Mouse (Mus musculus) urinary bladder, postnatal 25 days (tissue): ENCODE results near the gene Cyp4x1.
"Not testable (repeated sequence)": the region's sequence is repeated elsewhere in the genome, so short reads cannot be mapped to it uniquely, and the experiment has no call there.

Experiments used
- DNase-seq: peaks from one replicate; pipeline ENCODE4 v3.0.0; 2022; ENCODE audit warnings: low spot score

The Cyp4x1 gene

DNA sequence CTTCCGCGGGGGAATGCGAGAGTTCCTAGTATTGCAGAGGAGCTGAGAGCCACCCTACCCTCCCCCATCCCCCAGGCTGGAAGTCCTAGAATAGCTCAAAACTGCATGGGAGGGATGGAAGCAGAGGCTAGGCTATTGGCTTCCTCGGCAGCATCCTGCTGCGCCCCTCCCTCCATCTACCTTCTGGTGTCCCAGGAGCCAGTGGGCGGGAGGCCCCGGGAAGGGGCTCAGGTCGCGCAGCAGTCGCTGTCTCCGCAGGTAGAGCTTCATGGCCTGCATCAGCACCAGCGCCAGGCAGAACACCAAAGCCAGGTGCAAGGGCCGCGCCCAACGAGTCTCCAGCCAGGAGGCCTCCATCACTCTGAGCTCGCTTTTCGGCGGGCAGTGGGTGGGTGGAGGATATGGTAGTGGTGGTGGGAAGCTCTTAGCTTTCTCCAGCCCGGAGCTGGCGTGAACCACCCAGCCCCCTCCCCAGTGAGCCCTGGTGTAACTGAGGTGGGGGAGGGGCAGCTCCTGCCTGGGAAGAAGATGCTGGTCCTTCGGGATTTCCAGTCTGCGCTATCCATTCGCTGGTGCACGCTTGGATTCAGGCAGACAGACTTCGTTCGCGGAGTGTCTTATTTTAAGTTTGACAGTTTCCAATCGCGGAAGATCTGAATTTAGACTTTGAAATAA lies at the start of gene Cyp4x1:
Gene Cyp4x1 (minus strand): TSS at position 661 of the 675 bp plus-strand sequence.
- DNase-seq = no peak

DNA sequence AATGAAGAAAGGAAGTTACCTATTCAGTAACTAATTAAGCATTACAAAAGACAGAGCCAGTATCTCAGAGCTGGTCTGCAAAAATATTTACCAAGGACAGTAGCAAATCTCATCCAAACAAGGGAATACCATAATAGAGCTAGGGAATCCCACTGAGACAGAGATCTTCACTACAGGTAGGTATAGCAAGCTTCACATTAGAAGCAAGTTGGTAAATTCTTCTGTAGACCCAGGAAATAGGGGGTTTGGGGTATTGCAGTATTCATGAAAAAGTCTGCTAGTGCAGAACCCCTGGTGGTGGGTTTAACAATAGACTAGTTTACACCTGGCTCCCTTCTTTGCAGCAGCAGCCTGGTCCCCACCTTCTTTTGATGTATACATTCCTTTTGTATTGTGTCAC lies 42.1 kb upstream of the Cyp4x1 start:
- not testable (repeated sequence) for DNase-seq

DNA sequence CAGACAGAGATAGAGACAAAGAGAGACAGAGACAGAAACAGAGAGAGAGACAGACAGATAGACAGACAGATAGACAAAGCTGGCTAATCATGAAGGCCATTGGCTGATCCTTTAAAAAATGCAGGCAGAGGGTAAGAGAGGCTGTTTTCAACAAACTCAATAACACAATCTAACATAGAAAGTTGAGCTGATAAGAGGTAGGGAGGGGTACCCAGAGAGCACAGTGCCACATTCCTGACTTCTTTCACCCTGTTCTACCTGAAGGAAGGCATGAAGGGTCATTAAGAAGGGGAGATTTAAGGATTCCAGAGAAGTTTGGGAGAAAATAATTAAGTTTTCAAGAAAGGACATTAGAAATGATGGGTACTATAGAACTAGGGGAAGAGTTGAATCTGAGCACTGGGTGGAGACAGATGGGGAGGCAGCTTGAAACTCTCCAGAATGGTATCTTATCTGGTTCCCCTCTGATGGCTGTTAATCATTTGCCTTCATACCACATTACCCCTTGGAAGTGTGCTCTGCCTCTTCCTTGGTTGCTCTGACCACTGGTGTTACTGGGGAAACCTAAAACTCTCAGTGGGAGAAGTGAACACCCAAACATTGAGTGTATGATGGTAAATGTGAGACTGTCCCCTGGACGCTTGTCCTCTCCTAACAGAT lies 40.7 kb upstream of the Cyp4x1 start:
- DNase-seq = no peak

DNA sequence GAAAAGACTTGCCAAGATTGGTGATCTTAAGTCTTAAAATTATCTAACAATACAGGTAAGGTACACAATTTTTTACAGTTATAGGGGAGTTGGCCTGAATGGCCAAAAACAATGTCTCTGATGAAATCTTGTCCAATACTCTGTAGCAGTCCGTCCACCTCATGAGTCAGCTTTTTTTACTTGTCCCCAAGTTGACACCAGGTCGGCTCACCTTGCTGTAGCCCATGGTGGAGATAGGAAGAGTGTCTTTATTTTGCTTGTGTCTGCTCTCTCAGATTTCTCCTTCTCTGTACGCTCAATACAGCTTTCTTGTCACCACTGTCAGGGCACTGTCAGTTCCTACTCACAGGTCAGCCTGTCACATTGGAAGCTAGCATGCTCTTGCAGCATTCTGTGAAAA lies 24.9 kb upstream of the Cyp4x1 start:
- not testable (repeated sequence) for DNase-seq

DNA sequence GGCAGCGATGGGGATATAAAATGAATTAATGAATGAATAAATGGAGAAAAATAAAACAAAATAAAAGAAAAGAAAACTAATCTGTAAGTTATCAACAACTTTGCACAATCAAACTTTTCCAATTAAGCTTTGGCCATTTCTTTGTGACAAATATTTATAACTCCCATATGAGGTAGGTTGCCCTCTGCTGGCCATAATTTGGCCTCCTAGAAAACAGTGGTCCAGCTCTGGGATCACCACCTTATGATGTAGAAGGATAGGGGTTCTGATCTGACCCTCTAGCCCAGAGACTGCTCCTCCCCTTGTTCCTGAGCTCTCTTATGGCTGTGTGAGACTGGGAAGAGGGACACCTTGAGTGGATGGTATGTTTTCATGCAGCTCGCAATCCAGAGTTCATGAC lies 20.6 kb upstream of the Cyp4x1 start:
- no peak for DNase-seq

DNA sequence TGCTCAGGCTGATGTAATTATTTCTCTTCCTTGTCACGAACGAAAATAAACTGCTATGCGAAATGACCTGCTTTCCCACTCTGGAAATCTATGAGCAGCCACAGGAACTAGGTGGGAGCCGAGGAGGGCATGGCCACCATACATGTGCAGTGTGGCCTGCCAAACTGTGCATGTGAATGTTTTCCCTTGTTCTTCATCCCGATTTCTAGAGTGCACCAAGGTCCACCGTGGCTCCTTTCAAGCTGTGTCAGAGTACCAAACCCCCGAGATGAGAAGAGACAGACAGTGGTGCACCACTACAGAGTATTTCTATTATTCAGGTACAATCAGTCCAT lies 182 bp upstream of the Cyp4x1 start:
- DNase-seq = no peak

DNA sequence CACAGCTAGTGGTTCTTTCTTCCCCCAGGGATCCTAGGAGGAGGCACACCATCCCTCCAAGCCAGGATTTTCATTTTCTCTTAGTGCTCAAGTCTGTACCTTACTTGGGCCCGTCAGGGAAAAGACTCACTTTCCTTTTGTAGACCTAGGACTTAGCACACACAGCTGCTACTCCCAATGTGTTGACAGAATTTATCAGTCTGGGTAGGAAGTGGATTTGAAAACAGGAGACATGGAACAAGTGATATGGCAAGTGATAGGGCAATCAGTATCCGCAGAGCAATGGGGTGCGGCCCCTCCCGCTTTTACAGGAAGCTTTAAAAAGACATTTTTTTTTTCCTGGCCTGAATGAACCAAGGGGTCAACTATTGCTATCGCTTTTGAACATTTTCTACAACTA lies 996 bp downstream of the Cyp4x1 start:
- no peak for DNase-seq

DNA sequence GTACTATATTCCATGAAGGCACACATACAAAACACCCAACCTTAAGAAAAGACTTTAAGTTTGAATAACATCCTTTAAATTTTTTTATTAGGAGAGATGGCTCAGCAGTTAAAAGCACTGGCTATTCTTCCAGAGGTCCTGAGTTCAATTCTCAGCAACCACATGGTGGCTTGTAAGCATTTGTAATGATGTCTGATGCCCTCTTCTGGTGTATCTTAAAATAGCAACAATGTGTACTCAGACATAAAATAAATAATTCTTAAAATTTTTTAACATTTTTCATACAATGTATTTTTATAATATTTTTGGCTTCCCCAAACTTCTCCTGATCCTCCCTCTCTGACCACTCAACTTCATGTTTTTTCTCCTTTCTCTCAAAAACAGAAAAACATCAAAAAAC lies 9.4 kb downstream of the Cyp4x1 start:
- DNase-seq = no peak

DNA sequence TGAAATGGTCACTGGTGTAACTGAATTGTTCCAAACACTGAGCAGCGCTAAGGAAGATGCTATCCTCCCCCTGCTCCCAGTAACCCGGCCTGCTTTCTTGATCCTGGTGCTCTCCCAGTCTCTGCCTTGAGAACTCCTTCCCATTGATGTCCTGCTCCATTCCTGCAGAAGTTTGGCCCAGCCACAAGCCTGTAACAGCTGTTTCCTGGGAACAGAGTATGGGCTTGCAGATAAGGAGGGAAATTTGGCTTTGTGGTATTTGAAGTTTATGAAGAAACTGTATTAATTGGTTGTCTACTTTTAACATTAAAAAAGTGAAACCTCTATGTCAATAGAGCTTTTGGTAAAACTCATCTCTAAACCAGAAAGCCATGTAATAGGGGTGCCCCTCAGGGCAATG lies 10.6 kb downstream of the Cyp4x1 start:
- DNase-seq = no peak

DNA sequence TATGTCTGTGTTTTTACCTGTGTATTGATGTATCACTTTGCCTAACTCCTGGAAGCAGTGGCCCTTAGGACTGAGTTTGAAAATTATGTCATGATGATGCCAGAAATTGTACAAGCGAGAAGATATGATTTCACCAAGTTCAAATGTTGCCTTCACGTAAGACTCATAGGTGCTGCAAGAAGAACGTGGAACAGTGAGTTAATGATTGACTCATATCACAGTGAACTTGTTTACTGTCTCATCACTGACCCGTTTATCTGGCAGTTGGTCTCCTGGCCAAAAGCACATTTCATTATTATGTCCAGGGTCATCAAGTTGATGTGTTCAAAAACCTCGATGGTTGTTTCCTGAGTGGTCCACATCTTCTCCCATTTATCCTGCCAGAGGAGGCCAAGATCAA lies 12.5 kb downstream of the Cyp4x1 start:
- no peak for DNase-seq

DNA sequence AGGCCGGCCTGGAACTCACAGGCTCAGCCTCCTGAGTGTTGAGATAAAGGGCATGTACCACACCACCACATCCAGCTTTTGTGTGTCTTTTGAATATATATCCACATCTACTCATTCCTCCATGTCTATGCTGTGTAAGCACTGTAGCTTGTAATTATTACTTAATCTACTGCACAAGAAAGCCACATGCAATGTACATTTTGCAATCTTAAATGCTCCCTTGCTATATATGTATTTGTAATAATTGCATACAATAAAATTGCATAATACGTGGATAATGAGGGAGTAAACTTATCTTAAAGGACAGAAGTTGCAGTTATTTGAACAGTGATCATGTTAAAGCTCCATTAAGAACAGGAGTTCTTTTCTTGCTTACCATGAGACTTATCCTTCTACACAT lies 12.9 kb downstream of the Cyp4x1 start:
- DNase-seq = no peak

DNA sequence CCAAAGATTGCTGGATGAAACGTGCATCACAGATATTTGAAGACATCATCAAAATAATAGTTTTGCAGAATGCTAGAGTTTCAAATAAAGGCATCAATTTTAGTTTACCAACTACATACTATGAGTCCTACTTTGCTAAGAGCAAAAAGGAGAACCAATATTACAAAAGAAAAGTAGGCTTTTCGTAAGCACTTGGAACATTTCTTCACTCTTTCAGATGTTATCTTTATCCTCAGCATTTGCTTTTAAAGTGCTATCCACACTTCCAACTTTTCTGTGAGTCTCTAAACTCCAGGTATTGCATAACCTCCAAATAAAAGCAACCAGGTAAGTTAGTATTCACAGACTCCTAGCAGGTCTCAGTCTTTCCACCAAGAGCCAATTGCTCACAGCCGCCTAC lies 14.4 kb downstream of the Cyp4x1 start:
- no peak for DNase-seq

DNA sequence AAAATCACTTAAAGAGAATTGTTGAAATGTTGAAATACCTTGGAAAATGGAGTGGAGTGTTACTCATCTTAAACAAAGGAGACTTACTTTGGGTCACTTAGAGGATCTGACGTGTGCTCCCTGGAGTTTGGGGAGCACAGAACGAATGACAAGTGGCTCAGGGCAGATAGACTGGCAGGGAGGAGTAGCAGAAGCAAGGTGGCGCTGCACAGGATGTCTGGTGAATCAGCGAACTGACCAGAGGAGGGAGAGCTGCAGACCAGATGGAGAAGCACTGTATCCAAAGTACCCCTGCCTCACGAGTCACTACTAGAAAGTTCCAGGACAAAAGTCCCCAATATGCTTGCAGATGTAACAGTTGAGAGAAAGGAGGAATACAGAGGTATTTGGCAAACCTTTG lies 20.8 kb downstream of the Cyp4x1 start:
- DNase-seq = no peak

DNA sequence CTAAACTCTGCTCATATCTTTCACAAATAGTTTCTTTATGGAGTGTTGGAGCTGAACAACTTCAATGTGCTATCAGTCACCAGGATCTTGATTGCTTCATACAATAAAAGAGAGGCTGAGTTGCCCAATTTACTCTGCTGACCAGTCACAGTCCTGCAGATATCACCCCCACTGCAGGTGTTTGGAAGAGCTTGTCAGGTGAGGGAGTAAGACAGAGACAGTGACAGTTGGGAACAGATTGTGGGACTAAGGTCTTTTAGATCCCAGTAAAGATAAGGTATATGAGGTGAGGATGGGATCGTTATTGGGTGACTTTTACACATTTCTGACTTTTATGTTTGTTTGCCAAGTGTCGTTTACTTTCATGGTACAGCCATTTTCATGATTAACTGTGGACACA lies 22.9 kb downstream of the Cyp4x1 start:
- no peak for DNase-seq

DNA sequence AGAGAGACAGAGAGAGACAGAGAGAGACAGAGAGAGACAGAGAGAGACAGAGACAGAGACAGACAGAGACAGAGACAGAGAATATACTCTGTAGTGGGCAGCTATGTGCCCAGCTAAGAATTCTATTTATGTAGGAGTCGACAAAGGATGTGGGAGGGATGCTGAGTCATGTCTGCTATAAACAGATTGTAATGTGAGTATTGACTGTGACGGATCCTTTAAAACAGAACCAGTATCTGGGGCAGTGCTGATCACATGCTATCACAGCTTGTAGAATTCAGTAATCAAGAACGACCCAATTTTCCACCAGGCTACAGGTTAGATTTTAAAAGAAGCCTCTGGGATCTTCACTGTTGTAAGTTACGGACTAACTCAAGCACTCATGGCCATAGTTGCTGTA lies 30.6 kb downstream of the Cyp4x1 start:
- no peak for DNase-seq

DNA sequence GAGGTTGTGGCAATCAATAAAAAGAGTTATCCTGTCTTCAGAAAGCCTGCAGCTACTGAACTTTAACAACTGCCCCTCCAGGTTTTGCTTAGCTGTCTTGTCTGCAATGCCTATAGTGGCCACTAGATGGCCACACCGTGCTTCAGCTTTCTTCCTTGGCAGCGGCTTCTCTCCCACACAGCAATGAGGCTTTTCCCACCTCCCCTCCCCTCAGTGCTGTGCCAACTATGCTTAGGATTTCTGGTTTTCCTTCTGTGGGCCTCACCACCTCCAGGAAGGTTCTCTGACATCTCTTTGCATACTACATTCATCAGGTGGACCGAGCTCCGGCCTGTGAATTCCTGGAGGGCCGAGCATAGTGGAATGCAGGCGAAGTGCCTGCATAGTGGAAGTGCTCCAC lies 32.4 kb downstream of the Cyp4x1 start:
- peak; percentile 35 for DNase-seq

DNA sequence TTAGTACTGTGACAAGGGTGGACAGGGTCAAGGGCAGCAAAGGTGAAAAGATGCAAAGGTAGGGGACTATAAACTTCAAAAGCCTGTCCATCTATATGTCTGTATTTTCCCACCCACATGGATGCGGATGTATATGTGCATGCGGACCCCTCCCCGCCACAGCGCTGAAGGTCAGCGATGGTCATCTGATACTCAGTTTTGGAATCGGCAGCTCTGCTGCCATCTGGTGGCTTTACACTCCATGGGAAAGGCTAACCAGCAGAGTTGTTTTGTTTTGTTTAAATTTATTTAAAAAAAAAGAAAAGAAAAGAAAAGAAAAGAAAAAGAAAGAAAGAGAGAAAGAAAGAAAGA lies 37.0 kb downstream of the Cyp4x1 start:
- DNase-seq = no peak

DNA sequence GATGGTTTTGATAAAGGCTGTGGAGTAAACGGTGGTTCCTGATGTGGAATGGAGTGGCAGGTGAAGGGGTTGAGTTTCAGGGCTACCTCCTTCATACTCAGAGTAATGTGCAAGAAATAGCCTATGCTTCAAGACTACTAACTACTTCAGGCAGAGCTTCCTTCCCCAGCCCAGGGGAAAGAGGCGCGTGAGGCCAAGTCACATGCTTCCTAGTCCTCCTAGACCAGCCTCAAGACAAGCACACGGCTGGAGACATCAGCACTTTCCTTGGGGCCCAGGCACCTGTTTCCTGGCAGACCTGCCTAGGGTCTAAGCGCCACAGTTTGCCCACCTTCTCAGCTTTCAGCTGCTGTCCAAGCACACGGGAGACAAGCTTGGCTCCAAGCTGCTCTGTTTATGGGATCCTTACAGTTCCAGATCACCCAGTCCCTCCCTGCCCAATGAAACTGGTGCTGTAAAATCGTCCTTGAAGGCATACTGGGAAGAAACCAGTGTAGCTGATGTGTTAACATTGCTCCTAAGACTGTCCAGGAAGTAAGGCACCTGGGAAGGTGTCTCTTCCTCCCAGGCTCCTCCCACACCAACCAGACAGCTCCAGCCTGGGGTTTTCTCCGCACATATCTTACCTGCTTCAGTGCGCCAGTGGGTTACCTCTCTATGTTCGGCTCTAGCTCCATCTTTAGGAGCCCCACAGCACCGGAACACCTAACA lies 37.5 kb downstream of the Cyp4x1 start:
- no peak for DNase-seq

DNA sequence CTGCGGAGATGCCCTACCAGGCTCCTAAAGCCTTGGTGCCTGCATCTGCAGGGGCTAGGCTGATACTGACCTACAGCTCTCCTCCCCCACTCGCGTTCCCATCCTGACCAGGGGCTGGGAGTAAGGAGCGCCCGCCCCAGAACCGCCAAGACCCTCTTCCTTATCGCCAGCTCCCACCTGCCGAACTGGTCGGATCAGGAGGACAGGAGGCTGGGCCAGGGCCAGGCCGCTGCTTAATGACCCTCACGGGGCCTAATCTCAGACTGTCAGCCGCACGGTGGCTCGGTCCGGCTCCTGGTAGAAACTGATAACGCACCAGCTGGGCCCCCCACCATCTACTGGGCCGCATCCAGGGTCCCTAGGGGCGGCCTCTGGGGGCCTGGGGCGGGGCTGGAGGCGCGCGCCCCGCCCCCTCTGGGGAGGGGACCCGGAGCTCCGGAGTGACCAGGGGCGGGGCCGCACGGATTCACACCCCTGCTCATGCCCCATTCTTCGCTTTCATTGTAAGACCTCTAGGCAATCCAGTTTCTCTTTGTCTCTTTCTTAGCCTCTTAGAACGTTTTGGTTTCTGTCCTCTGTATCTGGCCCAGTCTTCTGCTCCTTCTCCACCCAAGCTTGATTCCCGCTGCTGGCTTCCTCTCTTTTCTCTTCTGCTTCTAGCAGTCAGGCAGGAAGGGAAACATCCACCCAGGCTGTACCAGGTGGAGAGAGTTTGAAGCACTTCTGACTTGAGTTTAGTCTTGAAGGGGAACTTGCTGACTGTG lies 38.2 kb downstream of the Cyp4x1 start:
- peak; percentile 31 for DNase-seq

DNA sequence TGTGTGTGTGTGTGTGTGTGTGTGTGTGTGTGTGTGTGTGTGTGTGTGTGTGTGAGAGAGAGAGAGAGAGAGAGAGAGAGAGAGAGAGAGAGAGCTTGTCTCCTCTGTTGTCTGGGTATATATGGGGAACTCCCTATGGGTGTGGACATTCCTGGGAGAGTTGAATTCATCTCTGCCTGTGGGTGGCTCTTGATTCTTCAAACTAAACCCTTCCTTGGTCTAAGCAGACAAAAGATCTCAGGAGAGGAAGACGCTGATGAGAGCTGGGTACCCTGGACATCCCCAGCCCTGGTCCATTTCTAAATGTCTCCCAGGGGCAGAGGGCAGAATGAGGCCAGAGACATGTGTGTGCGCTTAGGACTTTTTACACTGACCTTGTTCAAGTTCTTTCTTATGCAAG lies 40.0 kb downstream of the Cyp4x1 start:
- DNase-seq = no peak

DNA sequence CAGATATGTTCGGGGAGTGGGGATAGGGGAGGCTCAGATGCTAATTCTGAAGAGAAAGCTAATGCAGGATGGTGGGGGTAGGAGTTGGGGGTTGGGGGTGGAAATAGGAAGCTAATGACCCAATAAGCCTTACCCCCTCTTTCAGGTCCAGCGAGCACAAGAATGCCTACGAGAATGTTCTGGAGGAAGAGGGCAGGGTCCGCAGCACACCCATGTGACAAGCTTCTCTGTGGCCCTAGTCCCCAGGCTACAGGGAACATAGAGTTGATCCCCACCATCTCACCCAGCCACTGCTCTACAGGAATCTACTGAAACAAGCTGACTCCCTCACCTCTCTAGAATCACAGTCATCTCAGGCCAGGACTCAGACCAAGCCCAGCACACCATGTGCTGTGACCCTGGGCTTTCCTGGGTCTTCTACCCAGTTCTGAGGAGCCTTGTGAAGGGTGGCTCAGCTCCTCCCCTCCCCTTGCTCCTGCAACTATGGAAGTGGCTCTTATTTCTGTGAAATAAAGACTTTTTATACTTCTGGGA lies 40.7 kb downstream of the Cyp4x1 start:
- DNase-seq = no peak

DNA sequence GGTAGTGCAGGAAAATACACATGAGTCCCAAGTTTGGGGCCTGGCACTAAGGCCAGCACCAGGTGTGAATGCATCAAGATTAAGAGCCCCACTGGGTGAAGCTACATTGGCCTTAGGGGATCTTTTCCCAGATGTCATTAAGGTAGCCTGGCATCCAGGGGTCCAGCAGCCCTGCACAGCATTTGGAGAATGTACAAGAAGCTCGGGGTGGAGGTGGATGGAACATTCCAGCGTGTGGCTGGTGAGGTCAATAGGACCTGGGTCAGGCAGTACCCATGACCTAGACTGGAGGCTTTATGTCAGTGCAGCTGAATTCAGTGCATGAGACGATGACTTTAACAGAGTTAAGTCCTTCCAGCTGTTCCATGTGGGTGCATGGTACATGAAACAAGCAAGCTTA lies 42.3 kb downstream of the Cyp4x1 start:
- no peak for DNase-seq

DNA sequence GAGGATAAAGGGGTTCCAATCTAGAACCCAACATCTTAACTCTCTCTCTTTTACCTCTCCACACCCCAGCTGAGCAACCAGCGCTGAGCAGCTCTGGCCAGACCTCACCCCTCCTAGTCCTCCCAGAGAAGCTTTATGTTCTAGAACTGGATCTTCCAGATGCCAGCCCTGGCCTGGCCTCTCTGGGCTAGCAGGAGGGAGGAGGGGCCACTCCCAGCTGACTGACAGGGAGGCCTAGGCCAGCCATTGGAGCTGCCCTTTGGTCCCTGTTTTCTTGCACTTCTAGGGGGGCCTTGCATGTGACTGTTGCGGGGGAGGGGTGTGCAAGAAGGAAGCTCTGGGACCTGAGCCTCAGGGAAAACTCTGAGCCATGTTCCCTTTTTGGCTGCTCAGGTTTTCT lies 43.5 kb downstream of the Cyp4x1 start:
- no peak for DNase-seq
